11 mouse cellular contexts compared by ENCODE assay signal in genomic region chr10:40519586-40519985, GRCm38 (mm10). TPM values are rescaled to one million over a fixed set of nuclear protein-coding genes. Genes with fewer than 3 reads are reported as not detected.
DNase-seq lines count a peak whose midpoint lies in the region; ATAC-seq and TF ChIP-seq lines count a peak whose summit lies in the region.
"Had no signal": no experiment of that assay in that cellular context is flagged by ENCODE, and none has a peak within 500 bp of the region (broad histone marks: within the 10 kb centered on the region; RNA-seq: fewer than 3 reads in every experiment).

No protein-coding gene starts in this region.

- ATAC-seq in forebrain, postnatal 0 days: peak; percentile 61

- no peak overlapping the region for H3K4me3 ChIP-seq in forebrain, postnatal 0 days (ENCODE audit: low read depth, low read length)
- no peak overlapping the region for H3K4me3 ChIP-seq in forebrain, embryonic 10.5 days

- H3K4me2 ChIP-seq in forebrain, postnatal 0 days (ENCODE audit: low read depth): no peak overlapping the region

- DNase-seq in forebrain, postnatal 0 days: peak; percentile 72
- no peak for DNase-seq in forebrain, embryonic 10.5 days (ENCODE audit: extremely low spot score, low spot score)
- peak; percentile 67 for DNase-seq in right cerebral cortex, adult 18-20 months
- DNase-seq in right cerebral cortex, postnatal 25 days: no peak
- peak; percentile 65 for DNase-seq in kidney, postnatal 10 days
- peak; percentile 52 for DNase-seq in ovary, postnatal 36 days (ENCODE audit: low spot score)
- DNase-seq in yolk sac, embryonic 10.5 days (ENCODE audit: low spot score): no peak
- no peak for DNase-seq in natural killer cell, adult 2 months (ENCODE audit: low spot score in 2 of 2)

- TF ChIP-seq CTCF in forebrain, postnatal 0 days (IDR thresholded peaks at IDR 0.05; ENCODE audit: low read depth): no peak

- H3K9ac ChIP-seq in forebrain, postnatal 0 days: no peak overlapping the region

- H3K4me1 ChIP-seq in forebrain, postnatal 0 days (ENCODE audit: insufficient read depth): peaks cover 13% of the 10 kb centered on the region; the same call in 1 of the 2 replicates
- peaks cover 55% of the 10 kb centered on the region for H3K4me1 ChIP-seq in forebrain, embryonic 10.5 days

- H3K9me3 ChIP-seq in forebrain, postnatal 0 days (ENCODE audit: low read length): no peaks in the 10 kb centered on the region
- H3K9me3 ChIP-seq in forebrain, embryonic 10.5 days: no peaks in the 10 kb centered on the region

- H3K27ac ChIP-seq in forebrain, postnatal 0 days (ENCODE audit: low read depth, low read length): peak overlapping the region; percentile 35; the same call in 1 of the 2 replicates
- no peak overlapping the region; the same call in 1 of the 2 replicates for H3K27ac ChIP-seq in forebrain, embryonic 10.5 days
- H3K27ac ChIP-seq: macrophage had no signal

- WGBS in forebrain, postnatal 0 days: 38% methylated on average over 4 of the region's 4 CpGs
- WGBS in forebrain, embryonic 10.5 days: 94% methylated on average over 4 of the region's 4 CpGs

- H3K27me3 ChIP-seq in forebrain, postnatal 0 days (ENCODE audit: insufficient read depth, low read length): no peaks in the 10 kb centered on the region
- no peaks in the 10 kb centered on the region for H3K27me3 ChIP-seq in forebrain, embryonic 10.5 days (ENCODE audit: poor library complexity, severe bottlenecking)

- H3K36me3 ChIP-seq in forebrain, postnatal 0 days (ENCODE audit: insufficient read depth): no peaks in the 10 kb centered on the region
- no peaks in the 10 kb centered on the region for H3K36me3 ChIP-seq in forebrain, embryonic 10.5 days (replicated peaks)

RNA-seq across cellular contexts. Expression of gene Slc22a16, which starts 50.5 kb away (rescaled TPM):
- not detected in 2 replicates for total RNA-seq in forebrain, postnatal 0 days (2014; rRNA removed)
- not detected in 2 replicates for polyA plus RNA-seq in forebrain, postnatal 0 days (2015; fragmentation: Nextera tagmentation; extraction: Ambion mirVana)
- polyA plus RNA-seq in forebrain, embryonic 10.5 days (2016; fragmentation: Nextera tagmentation; extraction: Ambion mirVana): not detected in 2 replicates
- total RNA-seq: hematopoietic stem cell, adult 5-6 weeks had no signal
- polyA plus RNA-seq: macrophage; stomach, embryonic 14.5 days had no signal

Comparison
In these comparisons a context has a peak if more than half of its experiments do, and no peak if none do; other contexts are left out.
1. DNase-seq: peak in forebrain, postnatal 0 days (single experiment), right cerebral cortex, adult 18-20 months (single experiment), kidney, postnatal 10 days (single experiment) and ovary, postnatal 36 days (single experiment); none in forebrain, embryonic 10.5 days (single experiment), right cerebral cortex, postnatal 25 days (single experiment), yolk sac, embryonic 10.5 days (single experiment) and natural killer cell, adult 2 months (0 of 2).